Mouse (Mus musculus) thymus, adult 18-20 months (tissue): ENCODE measurements around the gene Pds5a.
"Not testable (repeated sequence)": the region's sequence is repeated elsewhere in the genome, so short reads cannot be mapped to it uniquely, and the experiment has no call there.

Experiments
- DNase-seq, 2 experiments: peaks; one replicate each; pipeline ENCODE4 v3.0.0; 2022; ENCODE audit warnings: mixed read lengths in 2 of 2

Gene Pds5a

DNA sequence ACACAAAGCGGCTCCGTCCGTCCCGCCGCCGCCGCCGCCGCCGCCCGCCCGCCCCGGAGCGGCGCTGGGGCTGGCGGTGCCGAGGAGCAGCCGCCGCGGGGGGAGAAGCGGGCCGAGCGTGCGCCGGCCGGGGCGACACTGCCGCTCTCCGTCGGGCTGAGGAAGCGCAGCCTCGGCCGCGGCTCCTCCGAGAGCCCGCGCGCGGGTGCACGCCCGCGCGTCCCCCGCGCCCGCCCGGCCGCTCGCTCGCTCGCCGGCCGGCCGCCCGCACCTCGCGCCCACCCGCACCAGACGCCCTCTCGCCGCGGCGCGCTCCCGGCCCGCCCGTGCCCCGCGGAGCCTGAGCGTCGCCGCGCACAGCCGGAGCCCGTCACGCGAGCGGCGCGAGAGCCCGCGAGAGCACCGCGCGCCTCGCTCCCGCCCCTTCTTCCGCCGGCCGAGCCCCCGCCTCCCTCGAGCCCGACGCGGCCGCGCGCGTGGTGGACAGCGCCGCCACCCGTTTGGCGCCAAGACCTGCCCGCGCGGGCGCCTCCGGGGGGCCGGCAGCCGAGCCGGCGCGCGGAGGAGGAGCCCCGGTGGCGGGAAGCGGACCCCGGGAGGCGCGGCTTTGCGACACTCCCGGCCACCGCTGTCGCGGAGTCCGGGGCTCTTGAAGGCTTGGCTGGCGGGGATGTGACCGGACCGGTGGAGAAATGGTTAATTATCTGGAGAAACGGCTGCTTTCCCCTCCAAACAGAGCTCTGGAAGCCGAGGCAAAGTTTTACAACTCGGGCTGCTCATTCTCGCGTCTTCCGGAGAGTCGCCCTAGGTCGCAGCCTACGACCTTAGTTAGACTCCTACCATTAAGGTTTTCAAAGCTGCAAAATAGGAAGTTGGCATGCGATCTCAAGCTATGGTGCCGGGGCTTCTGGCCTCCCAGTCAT, at the start of gene Pds5a:
TSS of gene Pds5a (minus strand) at position 438 of the 923 bp plus-strand sequence.
- peak; percentile 75 for DNase-seq

DNA sequence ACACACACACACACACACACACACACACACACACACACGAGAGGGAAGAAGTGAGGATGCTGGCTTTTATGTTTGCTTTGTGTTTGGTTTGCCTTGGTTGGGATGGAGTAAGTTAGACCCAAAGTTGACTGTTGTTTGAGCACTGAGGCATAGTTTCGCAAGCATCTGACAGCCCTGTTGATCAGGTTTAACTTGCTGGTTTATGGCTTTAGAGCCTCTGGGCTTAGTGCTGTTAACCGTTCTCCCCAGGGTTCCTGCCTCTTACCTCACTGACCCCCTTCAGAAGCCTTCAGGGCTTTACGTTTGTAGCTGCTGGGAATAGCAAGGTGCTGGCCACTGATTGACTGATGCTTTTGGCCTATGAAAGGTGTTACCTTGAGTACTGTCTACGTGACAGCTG, 48.8 kb upstream of the Pds5a start:
- DNase-seq: no peak

DNA sequence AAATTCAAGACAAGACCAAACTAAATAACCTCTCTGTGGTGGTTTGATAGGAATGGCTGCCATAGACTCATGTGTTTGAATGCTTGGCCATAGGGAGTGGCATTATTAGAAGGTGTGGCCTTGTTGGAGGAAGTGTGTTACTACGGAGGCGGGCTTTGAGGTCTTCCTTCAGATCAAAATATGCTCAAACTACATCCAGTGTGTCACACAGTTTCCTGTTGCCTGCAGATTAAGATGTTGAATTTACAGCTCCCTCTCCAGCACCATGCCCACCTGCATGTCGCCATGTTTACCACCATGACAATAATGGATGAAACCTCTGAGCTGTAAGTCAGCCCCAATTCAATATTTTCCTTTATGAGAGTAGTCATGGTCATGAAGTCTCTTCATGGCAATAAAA, 41.3 kb upstream of the Pds5a start:
- no peak for DNase-seq

DNA sequence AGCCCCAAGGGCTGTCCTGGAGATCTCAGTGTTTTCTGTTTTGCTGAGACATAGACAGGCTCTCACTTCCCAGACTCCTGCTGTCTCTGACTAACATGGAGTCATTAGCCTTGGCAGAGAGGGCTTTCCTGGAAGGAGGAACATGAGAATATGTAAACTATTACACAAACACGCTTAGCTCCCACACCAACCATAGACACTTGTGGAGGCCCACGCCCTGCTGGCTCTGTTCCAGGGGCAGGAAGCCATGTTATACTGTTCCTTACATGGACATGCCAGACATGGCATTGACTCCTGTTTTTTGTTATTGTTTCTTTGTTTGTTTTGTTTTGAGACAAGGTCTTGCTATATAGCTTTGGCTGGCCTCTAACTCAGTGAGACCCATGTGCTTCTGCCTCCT, 37.5 kb upstream of the Pds5a start:
- DNase-seq: no peak

DNA sequence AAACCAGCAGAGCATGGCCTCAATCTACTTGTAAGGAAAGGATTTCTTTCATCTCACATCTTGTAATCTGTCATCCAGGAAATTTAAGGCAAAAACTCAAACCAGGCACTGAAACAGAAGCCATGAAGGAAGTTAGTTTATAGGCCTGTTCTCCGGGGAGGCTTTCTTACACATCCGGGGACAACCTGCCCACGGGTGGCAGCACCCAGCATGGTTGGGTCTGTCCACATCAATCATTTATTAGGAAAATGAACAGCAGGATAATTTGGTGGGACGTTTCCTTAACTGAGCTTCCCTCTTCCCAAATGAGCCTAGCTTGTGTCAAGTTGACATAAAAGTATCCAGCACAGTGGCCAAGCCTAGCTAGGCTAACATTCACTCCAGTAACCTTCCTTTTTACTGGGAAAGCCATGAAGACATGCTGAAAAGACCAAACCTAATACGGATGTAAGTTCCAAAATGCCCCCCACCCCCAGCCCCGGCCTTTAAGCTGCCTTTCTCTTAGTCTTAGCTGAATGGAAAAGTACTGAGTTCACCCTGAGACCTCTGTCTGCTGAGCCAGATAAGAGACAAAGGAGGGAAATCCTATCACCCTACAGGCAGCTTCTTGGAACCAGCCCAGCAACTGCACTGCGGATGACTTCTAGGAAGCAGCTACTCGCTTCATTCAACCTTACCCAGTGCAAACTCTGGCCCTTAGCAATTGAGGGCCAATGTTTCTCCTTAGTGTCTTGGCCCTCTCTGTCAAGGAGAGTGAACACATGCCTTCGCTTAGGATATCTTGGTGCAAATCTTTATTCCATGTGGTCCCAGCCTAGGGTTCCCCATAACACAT, 33.3 kb upstream of the Pds5a start:
- no peak for DNase-seq

DNA sequence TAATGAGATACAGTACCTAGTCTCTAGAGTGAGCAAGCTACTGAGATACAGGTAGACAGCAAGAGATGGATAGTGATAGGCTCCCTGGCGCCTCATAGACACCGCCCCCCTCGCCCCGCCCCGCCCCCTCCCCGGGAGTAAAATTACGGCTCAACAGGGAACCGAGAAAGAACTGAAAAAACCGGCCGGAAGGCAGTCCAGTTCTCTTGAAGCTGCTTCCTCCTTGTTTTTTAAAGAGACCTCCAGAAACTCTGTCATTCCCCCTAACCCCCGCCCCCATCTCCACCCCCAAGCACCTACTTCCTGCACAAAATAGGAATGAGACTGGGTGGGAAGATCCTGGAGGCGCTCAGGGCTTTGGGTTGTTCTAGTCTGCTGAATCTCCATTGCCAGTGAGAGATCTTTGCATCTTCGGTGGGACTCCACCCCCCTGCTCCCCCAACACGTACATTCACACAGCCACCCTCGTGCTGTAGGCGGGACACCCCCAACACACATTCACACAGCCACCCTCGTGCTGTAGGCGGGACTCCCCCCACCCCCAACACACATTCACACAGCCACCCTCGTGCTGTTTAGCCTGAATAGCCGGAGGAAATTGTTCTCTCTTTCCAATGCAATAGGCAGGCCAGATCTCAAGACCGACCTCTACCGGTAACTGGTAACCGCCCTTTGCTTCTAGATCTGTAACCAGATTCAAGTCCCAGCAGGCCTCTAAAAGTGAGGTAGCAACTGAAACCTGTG, 26.4 kb upstream of the Pds5a start:
- peak; percentile 49 to 68 for DNase-seq

DNA sequence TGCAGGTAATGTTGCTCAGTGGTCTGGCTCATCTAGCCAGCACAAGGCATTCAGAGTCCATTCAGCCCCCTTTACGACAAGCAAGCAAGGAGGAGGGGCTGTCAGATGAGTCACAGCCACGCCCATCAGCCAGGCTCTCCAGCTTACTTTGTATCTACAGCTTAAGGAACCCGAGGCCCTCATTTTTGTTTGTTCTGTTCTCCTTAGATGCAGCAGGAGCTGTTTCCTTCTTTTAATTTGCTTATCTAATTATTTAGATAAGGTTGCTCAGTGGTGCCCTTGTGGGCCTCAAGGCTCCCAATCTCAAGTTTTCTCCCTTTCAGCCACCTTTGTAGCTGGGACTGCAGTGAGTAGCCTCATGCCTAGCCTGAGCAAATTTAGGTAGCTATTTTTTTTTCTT, 20.3 kb upstream of the Pds5a start:
- no peak for DNase-seq

DNA sequence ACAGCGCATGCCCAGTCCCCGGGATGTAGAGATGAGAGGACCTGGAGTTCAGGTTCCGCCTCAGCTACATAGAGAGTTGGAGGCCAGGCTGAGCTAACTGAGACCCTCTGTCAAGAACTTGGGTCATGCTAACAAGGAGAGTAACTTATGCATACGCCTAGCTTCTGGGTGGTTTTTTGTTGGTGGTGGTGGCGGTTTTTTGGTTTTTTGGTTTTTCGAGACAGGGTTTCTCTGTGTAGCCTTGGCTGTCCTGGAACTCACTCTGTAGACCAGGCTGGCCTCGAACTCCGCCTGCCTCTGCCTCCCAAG, 19.8 kb upstream of the Pds5a start:
- DNase-seq: not testable (repeated sequence)

DNA sequence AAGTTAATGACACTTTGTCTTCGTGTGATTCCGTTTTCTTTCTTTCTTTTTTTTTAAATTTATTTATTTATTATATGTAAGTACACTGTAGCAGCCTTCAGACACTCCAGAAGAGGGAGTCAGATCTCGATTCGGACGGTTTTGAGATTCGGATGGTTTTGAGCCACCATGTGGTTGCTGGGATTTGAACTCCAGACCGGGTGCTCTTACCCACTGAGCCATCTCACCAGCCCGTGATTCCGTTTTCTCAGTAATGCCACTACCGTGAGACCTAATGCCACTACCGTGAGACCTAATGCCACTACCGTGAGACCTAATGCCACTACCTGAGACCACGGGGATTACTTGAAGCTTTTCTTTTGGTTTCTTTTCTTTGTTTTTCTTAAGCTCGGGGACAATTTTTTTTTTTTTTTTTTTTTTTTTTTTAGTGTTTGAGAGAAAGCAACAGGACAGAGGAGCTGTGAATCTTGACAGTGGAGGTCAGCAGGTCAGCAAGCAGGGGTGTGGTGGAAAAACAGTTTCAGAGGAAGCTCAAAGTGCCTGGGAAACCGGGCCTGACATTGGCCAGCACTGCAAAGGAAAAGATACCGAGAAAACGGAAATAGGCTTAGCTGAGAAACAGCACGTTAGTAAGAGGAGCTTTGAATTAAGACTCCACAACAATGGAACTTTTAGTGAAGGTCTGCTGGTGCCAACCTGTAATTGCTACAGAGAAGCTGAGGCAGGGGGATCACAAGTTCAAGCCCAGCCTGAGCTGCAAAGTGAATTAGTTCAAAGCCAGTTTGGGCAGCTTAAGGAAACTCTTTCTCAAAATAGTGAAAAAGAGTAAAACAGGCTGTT, 19.2 kb upstream of the Pds5a start:
- DNase-seq: no peak

DNA sequence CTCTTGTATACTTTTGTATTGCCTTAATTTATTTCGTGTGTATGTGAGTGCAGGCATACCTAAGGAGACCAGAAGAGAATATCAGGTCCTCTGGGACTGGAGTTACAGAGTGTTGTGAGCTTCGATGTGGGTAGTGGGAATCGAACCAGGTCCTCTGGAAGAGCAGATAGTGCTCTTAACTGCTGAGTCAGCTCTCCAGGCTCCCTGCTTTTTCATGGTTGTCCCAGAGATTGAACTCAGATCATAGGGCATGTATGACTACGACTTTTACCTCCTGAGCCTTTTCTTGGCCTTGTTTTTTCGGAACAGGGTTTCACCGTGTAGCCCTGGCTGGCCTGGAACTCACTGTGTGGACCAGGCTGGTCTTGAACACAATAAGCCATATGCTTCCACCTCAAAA, 17.0 kb upstream of the Pds5a start:
- DNase-seq: no peak

DNA sequence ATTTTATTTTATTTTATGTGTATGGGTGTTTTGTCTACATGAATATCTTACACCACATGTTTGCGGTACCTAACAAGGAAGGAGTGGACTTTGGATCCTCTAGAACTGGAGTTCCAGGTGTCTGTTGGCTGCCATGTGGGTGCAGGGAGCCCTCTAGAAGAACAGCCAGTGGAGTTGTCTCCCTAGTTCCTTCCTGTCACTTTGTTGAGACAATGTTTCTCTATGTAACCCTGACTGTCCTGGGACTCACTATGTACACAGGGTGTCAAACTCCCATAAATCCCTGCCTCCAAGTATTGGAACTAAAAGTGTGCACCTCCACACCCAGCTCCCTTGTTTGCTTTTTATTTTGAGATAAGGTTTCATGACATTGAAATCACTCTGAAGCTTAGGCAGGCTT, 13.4 kb upstream of the Pds5a start:
- no peak for DNase-seq

DNA sequence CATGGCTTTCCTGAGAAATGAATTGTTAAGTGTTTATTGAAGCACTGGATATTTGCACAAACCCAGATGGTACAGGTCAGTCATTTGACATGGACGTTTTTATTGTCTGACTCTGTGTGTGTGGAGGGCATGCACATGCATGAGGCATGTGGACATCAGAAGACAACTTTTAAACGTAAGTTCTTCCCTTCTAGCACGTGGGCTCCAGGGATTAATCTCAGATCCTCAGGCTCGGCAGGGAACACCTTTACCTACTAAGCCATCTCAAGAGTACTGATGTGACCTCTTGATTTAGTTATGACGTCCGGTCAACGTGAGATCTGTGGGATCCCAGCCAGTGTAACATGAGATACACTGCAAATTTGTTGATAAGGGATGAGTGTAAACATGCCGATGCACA, 12.2 kb upstream of the Pds5a start:
- no peak for DNase-seq

DNA sequence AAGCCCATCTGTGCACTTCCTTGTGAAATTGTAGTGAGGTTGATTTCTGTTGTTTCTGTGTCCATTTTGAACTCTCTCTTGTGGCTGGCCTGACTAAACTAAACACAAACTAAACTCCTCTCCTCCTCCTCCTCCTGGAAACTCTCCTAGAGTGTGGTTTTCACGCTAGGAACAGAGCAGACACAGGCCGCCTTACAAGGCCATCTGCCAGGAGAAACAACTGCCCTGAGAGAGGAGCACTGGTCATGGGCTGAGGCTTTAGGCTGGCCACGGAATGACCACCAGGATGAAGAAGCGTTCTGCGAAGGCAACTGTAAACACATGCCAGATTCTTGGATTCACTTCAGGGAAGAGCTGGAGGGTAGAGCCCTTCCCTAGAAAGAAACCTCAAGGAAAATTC, 8.9 kb upstream of the Pds5a start:
- no peak for DNase-seq

DNA sequence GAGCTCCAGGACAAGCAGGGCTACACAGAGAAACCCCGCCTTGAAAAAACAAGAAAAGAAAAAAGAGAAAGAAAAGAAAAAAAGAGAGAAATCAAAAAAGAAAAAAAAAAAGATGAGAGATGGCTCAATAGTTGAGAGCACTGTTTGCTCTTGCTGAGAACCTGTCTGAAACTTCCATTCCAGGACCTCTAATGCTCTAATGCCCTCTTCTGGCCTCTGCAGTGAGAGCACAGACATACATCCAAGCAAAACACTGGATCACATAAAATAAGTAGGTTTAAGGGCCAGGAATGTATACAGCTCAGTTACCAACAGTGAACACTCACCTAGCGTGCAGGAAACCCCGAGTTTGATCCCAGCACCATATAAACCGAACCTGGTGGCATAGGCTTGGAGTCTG, 8.1 kb upstream of the Pds5a start:
- DNase-seq: no peak

DNA sequence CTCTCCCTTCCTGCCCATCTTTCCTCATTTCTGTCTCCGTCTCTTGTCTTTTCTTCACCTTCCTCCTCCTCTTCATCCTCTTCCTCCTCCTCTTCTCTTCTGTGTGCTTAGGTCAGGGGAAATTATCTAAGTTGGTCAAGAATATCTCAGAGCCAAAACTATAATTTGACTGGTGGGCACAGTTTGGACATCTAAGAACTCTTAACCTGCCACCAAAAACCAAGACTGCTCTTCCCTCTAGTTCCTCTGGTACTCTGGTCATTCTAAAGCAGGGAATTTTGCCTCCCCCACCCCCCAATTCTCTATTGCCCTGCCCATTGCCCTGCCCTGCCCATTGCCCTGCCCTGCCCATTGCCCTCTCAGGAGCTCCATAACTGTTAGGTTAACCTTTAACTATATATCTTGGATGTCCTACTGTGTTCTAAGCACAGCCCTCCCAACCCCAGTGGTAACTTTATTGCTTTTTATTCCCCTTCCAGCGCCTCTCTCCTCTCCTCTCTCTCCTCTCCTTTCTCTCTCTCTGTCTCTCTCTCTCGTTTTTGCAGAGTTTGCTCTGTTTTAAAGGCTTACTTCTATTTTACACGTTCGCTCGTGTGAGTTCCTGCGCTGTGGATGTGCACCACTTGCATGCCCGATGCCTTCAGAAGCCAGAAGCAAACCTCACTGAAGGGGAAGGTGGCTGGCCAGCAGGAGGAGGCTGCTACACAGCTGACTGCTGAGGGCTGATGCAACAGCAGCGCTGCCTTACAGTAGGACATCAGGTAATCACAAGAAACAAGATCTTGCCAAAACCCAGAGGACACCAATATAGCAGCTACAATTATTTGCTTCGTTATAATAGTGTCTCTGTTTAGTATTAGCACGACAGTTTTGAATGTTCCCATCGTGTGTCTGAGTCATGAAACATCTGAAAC, 6.9 kb upstream of the Pds5a start:
- no peak for DNase-seq

DNA sequence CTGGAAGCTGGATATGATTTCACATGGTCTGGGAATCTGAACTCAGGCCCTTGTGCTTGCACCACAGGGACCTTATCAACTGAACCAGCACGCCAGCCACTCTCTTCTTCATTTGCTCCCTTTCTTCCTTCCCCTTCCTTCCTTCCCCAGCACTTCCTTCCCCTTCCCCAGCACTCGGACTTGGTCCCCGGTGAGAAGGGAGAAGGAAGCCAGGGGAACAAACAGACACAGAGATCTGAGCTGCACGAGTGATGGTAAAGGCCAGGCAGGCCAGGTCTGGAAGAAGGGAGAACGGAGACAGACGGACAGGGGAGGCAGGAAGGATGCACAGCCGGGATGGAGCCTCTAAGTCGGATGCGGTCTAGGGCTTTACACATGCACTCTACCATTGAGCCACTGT, 5.2 kb upstream of the Pds5a start:
- DNase-seq: no peak

DNA sequence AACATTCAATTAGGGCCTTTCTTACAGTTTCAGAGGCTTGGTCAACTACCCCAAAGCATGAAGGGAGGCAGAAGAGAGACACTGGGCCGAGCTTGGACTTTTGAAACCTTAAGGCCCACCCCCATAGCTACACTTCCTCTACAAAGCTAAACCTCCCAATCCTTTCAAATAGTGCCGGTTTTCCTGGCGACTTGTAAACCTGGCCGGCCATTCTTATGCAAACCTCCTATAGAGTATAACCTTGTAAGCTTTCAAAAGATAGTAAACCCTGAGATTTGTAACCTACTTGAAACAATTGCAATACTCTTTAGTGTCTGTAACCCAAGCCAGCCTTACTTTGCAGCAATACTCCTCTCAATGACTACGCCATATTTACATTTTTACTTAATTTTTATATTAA, 2.0 kb upstream of the Pds5a start:
- DNase-seq: no peak

DNA sequence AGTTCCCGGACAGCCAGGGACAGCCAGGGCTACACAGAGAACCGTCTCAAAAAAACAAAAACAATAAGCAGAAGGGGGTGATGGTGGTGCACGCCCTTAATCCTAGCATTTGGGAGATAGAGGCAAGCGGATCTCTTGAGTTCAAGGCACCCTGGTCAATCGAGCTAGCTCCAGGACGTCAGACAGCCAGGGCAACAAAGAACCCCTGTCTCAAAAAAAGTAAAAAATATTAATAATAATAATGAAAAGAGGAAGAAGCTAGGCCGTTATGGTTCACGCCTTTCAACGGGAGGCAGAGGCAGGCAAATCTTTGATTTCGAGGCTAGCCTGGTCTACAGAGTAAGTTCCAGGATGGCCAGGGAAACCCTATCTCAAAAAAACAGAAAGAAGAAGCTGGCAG, 1.1 kb upstream of the Pds5a start:
- DNase-seq: no peak

DNA sequence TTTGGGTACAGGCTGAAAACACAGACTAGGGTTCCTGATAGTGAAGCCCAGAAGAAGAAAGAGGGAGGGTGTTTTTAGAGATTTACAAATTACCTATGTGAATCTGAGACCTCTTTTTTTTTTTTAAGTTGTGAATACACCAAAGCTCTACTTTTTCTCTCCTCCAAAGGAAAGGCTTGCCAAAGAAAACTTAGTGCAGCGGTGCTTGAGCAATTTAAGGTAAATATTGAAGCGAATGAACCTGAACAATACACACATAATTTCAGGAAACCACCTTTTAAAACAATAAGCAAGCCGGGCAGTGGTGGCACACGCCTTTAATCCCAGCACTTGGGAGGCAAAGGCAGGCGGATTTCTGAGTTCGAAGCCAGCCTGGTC, 675 bp upstream of the Pds5a start:
- no peak for DNase-seq

DNA sequence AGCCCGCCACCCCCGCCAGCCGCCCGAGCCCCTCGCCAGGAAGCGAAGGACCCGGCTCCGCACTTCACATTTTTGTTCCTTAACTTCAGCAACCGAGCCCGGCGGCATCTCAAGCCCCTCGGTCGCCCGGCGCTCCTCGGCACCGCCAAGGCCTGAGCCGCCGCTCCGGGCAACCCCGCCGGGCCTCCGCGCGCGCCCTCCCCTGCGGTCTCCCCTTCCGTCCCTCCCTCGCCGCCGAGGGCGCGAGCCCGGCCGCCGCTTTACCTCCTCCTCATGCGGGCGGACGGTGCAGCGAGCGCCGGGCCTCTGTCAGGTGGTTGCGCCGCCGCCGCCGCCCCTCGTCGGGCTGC, 612 bp downstream of the Pds5a start:
- peak; percentile 45 to 55 for DNase-seq

DNA sequence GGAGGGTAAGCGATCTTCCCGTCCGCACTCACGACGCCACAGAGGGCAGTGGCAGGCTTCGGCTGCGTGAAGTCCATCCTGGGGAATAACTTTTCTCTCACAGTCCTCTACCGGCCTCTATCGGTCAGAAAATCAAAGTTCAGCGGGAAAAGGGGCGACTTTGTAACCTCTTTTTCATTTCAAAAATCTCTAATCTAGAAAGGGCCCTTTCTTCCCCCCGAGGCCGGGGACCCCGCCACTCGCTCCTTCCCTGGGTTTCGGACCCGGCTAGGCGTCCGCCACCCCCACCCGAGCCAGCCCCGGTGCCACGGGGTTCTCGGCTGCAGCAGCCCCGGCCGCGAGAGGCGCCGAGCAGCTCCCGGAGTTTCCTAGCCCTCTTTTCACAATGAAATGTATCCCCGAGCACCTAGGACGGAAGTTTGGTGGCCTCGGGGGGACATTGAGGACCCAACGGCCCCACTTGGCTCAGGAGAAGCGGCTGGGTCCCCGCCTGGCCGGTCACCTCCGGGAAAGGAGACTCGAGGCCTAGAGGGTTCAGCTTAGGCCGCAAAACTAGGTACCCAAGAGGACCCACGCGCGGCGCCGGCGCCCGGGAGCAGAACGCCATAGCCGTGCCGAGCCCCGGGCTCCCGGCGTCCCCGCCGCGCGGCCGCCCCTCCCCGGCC, 1.1 kb downstream of the Pds5a start:
- peak; percentile 38 to 60 for DNase-seq
